Mouse (Mus musculus): ENCODE data around the gene Dlg2. TPM values are rescaled to one million over a fixed set of nuclear protein-coding genes. Genes with fewer than 3 reads are reported as not detected.
"Not testable (repeated sequence)": the region's sequence is repeated elsewhere in the genome, so short reads cannot be mapped to it uniquely, and the experiment has no call there.

Dlg2 gene
- total RNA-seq, 2 experiments from 2014 or later, result 2.7 to 2.9 TPM

DNA sequence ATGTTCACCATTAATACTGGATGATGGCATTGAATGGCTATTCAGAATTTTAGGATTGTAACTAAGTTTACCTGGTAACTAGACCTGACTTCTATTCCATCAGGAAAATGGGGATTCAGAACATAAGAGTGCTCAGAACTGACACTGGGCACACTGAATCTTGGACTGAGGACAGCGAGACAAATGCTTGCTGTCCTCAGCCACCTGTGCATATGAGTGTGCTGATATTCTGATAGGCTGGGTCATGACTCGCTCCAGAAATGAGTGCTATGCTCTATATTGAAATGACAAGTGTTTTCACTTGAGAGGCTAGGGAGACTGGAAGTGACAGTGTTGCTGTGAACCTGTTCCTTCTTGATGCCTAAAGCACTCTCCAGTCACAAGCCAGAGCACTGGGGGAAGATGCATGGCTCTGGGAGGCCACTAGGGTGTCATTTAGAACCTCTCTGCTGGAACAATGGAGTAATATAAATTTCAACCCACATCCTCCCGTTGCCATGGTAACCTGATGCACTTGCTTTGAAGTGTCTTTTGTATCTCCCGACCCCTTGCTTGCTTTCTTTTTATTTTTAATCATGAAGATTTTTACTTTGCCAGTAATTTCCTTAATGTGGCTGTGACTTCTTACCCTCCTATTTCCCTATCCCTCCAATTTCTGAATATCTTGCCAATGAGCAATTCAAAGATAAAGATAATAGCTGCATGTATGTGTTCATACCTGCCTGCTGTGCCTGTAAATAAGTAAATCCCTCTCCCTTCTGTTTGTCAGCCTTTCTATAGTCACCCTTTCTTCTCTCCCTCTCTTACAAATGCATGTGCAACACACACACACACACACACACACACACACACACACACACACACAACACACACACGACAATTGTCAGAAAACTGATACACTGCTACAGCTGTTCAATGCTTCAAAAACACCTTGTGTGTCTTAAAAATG lies 367.1 kb downstream of the Dlg2 start:
- DNase-seq, result no peak

DNA sequence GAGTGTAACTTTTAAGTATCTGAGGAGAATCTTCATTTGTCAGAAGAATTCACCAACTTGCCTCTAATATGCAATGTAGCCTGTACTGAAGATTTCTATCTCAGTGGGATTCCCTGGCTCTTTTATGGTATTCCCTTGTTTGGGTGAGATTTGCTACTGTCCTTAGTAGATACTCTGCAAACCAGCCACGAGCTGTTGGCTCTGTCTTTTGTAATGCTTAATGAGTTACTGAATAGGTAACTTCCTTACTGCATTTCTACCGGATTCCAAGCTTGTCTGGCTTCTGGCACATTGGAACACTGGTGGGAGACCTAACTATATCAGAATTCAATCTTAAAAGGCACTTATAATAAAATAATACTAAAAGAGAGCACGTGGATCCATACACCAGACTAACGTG lies 400.3 kb downstream of the Dlg2 start:
- not testable (repeated sequence) for DNase-seq

DNA sequence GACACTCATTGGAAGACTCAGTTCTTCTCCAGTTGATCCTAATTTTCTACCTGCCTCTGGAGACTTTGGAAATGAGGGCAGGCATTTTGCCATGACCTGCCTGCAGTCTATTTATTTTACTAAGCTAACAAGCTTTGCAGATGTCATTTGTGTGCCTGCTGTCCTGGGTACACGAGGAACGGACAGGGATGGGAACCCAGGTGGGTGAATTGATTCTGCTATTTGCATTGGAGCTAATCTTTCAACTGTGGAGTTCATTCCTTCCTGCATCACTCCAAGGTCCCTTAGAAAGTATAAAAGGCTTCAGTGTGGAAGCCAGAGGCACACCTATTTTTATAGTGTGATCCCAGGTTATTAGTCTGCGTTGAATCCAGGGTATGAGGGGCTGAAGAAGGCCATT lies 406.3 kb downstream of the Dlg2 start:
- no peak for DNase-seq

DNA sequence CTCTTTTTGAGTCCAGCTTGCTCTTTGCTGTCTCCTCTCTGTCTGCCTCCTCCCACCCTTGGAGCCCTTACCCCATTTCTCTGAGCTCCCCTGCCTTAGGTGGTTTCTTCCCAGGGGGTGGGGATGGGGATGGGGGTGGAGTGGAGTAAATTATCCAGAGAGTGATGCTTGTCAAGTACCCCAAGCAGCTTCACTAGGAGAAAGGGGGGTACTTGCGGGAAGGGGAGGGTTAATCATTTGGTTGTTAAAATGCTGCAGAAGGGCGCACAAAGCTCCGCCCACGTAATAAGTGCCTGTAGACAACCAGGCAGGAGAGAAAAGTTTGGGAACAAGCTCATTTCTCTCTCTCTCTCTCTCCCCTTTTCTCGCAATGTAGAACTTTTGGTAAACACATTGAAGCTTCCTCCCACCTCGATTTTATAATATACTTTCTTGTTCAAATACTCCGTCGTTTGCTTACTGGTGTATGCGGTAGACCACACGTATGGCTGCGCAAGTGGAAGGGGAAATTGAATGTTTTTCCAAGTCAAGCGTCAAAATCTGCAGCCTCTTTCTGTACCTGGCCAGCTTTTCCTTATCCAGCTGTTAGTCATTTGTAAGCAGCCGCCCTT lies 410.0 kb downstream of the Dlg2 start:
- DNase-seq, result no peak

DNA sequence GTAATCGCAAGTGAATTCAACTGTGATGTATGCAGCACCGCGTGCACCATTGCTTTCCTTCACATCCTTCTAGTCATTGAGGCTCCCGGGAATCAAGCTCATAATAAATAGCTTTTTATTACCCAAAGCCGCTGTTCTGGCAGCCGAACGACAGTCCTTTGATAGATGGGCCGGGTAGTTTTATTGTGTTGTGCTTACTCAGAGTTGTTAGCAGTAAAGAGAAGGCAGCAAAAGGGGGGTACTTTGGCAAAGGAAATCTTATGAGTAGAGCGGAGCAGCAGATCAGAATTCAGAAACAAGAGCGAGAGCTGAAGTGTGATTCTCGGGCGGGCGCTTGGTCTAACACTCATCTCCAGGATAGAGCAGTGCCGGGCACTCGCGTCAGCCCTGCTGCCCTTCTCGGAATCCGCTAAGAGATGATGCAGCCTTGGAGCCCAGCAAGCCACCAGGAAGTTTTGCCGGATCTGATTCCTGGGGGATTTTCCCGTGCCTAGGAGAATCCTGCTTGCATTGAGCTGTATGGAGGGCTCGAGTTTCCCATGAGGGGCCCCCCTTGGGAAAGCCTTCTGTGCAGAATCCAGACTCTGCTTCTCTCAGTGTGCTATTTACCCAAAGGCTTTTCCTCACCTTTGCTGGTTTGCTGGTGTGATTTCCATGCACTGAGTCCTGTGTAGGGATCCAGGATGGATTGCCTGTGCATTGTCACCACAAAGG lies 410.7 kb downstream of the Dlg2 start:
- no peak for DNase-seq

DNA sequence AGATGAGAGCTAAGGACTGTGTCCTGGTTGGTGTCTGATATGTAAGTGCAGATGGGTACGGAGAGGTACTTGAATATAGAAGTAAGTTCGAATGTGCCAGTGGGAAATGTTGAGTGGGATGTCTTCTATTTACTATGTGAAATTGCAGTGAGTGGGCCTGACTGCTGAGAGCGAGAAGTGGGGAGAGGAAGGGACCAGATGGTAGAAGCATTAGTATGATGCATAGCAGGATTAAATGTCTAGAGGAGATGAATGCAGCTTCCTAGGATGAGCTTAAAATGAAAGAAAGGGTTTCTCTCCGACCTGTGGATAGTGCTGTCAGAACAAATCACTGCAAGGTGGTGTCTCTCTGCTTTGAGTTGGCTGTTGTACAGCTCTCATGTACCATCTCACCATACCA lies 451.0 kb downstream of the Dlg2 start:
- no peak for DNase-seq

DNA sequence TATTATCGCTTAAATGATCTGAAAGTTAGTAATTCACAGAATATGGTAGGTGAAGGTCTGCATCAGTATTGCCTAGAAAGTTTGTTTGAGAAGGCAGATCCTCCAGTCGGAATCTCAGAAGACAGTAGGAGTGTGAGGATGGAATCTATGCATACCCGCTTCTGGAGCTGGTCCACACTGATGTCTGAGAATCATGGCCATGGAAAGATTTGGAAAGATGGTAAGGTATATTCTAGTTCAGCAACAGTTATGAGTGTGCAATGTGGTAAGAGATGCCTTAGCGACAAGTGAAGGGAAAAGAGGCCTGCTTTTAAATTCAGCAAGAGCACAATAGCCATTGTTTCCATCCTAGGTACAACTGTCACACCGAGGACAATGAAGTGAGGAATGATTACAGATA lies 464.3 kb downstream of the Dlg2 start:
- no peak for DNase-seq

DNA sequence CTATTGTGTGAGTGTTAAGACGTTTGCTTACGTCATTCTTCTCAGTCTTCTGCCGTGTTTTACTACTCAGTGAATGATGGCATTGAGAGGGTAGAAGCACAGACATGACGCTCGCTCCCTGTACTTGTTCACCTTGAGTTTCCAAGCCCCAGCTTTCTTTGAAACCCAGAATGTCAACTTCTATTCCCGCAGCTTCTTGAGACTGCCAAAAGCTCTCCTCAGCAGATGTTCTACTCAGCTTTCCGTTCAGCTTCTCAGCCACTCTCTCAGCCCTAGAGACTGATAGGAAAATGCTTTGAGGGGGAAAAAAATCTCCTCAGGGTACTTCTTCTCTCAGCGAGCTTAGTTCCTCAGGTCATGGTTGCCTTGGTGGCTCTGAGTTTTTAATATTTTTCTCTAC lies 470.6 kb downstream of the Dlg2 start:
- DNase-seq, result no peak

DNA sequence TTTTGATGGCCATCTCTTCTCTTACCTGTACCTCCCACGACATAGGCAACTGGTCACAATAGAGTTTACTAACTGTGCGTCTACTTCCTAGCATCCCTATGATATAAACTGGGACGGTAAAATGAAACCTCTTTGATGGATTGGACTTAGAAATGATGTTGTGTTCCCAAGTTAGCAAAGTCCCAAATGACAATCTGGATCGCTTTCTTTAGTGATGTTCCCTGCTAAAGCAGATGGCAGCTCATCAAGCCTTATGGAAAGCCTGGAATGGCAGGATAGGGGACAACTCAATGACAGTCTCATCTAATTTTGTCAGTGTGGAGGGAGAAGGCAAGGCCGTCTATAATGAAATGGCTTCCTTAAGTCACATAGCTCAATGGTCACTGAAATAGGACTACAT lies 472.7 kb downstream of the Dlg2 start:
- DNase-seq, result no peak

DNA sequence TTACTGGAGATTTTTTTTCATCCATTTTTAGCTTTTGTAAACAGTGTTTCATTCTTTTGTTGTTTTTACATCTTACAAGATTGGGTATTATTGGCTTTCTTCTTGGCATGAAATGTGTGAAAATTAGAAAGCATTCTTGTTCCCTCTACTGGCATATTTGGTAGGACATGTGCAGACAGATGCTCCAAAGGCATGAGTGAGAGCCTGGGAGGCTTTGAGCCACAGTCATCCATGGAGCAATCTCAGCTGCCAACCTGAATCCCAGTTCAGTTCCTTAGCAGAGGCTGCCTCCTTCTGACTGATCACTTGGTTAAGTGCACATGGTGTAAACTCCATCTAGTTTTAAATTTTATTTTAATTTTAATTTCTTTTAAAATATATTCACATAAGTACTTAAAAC lies 500.8 kb downstream of the Dlg2 start:
- no peak for DNase-seq

DNA sequence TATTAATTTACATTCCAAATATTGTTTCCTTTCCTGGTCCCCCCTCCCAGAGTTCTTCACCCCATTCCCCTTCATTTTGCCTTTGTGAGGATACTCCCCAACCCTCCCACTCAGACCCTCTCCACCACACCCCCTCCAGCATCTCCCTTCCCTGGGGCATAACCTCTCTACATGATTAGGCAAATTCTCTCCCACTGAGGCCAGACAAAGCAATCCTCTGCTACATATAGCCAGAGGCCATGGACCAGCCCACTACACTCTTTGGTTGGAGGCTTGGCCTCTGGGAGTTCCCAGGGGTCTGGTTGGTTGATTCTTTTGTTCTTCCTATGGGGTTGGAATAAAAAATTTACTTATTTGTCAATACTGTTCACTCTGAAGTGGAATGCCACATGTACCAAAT lies 505.6 kb downstream of the Dlg2 start:
- no peak for DNase-seq

DNA sequence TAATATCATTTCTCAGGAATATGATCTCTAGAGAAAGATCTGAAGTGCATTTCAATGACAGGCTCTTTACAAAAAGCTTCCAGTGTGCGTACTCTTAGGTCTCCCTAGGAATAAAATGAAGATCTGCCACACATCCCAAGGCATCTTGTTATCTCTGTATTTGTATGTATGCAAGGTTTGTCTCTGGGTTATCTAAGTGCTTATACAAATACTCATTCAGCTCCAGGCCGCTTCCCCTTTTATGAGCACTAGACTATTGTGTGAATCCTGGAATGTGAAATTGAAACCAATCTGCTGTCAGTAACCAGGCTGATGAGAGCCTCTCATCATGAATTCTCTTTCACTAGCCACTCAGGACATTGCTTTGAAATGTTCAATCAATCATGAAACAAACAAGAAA lies 534.2 kb downstream of the Dlg2 start:
- DNase-seq, result no peak

DNA sequence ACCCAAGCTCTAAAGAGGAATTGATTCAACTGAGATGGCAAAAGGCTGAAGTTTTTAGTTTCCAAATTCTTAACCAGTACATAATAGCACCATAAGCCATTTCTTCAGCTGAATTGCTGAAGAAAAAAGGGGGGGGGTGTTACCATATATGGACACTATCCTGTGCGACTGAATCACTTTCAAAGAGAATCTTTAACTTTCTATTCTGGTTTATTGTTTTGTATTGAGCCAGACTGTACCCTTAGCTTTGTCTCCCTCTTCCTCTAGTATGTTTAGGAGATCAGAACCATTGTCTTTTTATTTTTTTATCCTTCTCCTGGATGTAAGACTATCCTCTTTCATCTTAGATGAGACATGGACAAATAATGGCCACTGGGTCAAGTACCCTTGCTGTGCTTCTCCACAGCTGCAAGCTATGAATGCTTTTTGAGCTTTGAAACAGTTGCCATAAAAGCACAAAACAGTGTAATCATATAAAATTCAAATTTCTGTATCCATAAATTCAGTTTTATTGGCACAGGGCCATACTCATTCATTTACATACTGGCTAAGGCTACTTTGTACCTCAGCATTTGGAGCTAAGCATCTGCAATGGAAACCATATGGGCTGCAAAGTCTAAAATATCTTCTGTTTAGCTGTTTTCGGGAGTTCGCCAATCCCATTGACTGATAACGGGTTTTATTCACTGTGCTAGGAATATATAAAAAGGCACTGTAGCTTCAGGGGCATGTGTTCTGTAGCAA lies 568.7 kb downstream of the Dlg2 start:
- no peak for DNase-seq

DNA sequence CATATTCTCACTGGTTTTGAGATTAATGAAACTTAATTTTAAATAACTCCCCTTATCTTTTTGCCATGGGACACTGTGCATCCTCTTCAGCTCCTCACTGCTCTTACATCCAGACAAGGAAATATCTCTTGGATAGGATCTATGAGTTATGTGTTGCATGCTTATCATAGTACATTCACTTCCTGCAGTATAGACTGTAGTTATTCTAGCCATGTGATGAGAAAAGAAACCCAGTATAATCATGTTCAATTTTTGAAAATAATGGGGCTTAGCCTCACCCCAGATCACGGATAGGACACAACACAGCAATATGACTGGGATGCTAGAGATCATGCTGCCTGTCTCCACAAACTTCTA lies 569.2 kb downstream of the Dlg2 start:
- DNase-seq, result no peak

DNA sequence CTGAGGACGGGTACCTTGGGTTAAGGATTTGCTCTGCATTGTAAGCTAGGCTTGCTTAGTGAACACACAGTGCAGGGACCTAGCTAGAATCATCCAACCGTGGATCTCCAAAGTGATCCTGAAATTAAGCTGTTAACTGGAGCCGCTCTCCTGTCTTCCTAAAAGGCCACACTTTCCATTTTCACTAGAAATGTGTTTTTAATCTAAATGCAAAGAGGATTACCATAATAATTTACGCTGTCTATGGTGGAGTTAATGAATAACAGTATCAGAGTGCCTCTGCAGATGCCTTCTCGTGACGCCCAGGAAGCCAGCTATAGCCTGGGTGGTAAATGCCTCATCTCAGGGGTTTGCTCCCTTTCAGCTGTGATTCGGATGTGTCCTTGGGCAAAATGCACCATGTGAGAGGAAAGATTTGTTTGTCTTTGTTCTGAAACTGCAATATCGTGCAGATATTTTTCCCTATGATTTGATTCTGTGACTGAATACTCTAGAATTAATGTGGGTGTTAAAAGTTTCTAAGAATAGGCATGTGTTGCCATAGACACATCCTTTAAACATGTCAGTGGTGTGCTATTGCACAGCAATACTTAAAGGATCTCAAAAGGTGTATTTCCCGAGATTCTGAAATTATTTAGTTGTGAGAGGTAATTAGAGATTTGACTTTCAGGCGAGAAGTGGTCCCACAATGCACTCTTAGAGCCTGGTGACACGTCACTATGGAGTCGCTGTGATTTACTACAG lies 587.0 kb downstream of the Dlg2 start:
- no peak for DNase-seq

DNA sequence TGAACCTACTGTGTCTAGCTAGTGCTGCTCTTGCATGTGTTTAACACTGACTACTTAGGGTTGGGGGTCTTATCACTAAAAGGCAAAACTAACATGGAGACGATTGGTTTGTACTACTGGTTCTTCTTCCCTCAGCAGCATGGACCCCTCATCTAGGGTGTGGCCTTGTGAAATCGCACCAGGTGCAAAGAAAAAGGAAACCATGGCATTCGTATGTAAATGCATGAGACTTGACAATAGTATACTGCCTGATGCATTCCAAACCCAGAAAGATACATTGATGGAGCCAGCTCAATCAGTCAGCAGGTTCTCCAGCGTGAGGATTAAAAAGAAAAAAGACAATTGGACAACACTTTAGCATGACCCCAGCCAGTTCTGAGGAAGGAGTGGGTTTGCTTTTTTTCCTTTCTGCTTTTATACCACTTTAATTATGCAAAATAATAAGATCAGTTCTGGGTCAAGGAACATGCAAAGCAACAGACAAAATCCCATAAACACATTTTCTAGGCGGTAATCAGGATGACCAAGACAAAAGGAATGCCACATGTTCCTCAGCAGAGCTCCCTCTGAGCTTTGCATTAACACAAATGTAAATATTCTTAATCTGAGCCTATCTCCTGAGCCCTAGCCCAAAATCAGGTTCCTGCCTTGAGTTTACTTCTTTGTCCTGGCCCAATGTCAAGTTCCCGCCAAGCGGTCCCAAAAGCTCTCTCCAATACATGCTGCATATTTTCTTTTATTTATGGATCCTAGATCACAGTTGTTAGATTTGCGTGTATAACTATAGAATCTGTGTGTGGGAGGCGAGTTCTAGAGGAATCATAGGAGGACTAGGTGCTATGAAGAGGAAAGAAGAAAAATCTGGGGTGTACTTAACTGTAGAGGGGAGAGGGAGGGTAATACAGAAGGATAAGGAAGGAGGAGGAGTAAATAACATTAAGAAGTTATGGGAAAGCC lies 595.6 kb downstream of the Dlg2 start:
- DNase-seq, result no peak

DNA sequence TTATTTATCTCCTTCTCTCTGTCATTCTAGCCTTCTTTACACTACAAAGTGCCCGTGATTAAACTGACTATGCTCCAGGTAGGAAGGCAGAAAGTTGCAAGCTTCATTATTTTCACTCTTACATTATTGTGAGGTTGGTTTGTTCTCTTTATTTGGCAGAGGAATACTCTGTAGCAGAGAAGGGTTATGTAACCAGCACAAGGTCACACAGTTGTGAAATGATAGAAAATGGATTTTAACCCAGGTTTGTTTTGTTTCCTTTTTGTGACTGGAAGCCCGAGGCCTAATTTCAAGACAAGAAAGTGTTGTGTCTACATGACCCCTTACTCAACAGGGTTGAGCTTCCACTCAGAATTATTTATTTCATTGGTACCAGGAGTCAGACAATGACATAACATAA lies 609.6 kb downstream of the Dlg2 start:
- no peak for DNase-seq

DNA sequence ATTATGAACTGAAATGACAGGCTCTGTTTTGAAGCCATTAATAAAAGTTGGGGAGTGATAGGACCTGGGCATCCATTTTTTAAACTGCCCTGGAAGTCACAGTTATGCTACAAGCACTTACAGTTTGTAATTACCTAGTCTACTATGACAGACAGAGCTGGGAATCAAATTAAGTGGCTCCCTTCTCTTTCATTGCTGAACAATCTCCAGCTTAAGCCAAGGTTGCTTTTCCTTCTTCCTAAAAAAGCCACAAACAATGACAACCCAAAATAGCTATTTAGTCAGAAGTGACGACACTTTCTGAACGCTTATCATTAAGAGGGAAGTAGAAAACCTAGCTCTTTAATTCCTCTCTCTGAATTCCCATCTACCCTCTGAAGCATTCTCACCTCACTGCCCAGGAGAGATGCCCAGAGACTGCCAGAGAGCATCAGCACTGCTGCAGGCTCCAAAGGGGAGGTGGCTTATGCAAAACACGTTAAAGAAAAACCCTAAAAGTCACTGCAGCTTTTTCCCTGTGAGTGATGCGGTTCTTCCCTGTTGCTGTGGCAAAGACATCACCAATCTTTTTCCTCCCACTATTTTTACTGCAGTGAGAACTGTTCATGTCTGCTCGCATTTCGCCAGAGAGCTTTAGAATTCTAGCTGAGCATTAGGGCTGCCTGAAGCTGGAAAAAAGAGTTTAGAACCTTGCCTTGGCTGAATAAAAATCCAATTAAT lies 612.9 kb downstream of the Dlg2 start:
- no peak for DNase-seq

DNA sequence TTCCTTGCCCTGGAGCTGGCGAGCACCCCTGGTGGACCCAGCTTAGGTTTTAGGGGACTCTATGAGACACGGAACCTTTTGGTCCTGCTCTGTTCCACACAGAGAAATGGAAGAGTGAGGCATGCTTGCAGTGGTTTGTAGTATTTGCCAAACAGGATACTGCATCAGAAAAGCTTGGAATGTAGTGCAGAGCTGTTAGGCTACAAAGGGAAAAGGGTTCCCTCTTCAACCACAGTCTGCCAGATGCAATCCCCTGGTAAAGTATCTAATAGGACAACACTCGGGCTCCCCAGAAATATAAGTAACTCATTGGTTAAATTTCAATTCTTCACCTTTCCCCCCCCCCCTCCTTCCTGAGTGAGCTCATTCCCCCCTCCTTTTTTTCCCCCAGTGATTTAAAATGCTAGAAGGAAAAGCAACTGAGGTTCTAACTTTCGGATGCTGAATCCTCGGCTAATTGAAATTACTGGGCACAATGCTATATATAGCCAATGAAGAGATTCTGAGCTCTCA lies 613.9 kb downstream of the Dlg2 start:
- DNase-seq, result no peak

Data from heart, postnatal 4 days (tissue).